In the genomic region with DNA sequence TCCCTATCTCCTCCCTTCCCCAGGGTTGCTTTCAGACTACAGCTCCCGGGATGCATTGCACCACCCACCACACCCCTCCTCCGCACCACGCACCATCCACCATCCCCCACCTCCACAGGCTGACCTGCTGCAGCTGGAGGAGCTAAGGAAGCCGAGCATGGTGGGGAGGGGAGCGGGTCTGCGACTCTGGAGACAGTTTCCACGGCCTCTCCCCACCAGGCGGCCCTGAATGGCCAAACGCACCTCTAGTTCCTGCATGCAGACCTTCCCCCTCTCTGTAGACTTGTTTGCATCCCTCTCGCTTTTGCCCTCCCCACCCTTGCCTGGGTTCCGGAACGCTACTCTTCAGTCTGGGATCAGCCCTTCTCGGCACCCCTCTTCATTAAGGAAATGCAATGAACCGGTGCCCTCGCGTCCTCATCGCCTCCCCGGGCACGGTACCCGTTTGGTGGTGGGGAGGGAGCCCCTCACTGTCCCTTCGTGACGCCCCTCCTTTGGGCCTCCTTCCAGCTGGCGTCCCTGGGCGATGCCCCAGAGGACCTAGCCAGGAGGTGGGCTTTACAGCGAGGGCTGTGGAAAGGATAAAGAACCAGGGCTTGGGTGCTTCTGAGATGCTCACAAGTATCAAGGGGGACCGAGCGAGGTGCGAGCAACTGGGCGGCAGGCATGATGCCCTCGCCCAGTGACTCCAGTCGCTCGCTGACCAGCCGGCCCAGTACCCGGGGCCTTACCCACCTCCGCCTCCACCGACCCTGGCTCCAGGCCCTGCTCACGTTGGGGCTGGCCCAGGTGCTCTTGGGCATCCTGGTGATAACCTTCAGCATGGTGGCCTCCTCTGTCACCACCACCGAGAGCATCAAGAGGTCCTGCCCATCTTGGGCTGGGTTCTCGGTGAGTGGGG, we compare ENCODE assay signal across 8 mouse cellular contexts. TPM values are rescaled to one million over a fixed set of nuclear protein-coding genes. Genes with fewer than 3 reads are reported as not detected.
DNase-seq lines count a peak whose midpoint lies in the region; ATAC-seq lines count a peak whose summit lies in the region.

A gene (plus strand): TSS at position 86 of the 901 bp plus-strand sequence.

- WGBS in hindbrain, embryonic 14.5 days, result 5% methylated on average over 36 of the region's 39 CpGs

- H3K27me3 ChIP-seq in hindbrain, embryonic 14.5 days (ENCODE audit: control insufficient read depth, insufficient read depth, low read length), result no peaks in the 10 kb centered on the region

- H3K9me3 ChIP-seq in hindbrain, embryonic 14.5 days (ENCODE audit: control insufficient read depth, low read length), result no peaks in the 10 kb centered on the region

- peak; percentile 79 for DNase-seq in WW6 (ENCODE audit: low read depth, low spot score)
- DNase-seq in gastrocnemius, adult 18-20 months (ENCODE audit: low spot score), result peak; percentile 86
- DNase-seq in hindbrain, embryonic 14.5 days (ENCODE audit: low spot score), result peak; percentile 85
- peak; percentile 81 to 87 for DNase-seq in layer of hippocampus, postnatal 25 days (ENCODE audit: extremely low spot score in 1 of 2, low spot score in 1 of 2)
- peak; percentile 94 for DNase-seq in lung, postnatal 10 days
- peak; percentile 61 for DNase-seq in retina, adult 2 months (ENCODE audit: low read depth, low spot score)
- peak; percentile 56 for DNase-seq in urinary bladder, adult 2 months (ENCODE audit: low spot score)

- ATAC-seq in common myeloid progenitor, adult 5-6 weeks (replicated peaks; ENCODE audit: low read depth, poor library complexity, severe bottlenecking), result peak; percentile 90
- ATAC-seq in hindbrain, embryonic 14.5 days (ENCODE audit: low FRiP score), result peak; percentile 95

- H3K27ac ChIP-seq in hindbrain, embryonic 14.5 days, result peak within 1 kb of the TSS; percentile 91

- peak within 1 kb of the TSS; percentile 84 for H3K9ac ChIP-seq in hindbrain, embryonic 14.5 days

- H3K4me3 ChIP-seq in hindbrain, embryonic 14.5 days (replicated peaks; ENCODE audit: low read length), result peak within 1 kb of the TSS; percentile 52

- H3K36me3 ChIP-seq in hindbrain, embryonic 14.5 days (replicated peaks; ENCODE audit: control insufficient read depth, insufficient read depth), result peaks cover 48% of the 10 kb centered on the region

- H3K4me1 ChIP-seq in hindbrain, embryonic 14.5 days (replicated peaks; ENCODE audit: control insufficient read depth, insufficient read depth, low read length), result peaks cover 19% of the 10 kb centered on the region

- peak within 1 kb of the TSS; percentile 84 for H3K4me2 ChIP-seq in hindbrain, embryonic 14.5 days (replicated peaks)

RNA-seq across cellular contexts. Expression of the gene that starts here (rescaled TPM):
- 4.5 and 8.6 TPM in 2 replicates for total RNA-seq in common myeloid progenitor, adult 5-6 weeks (2017)
- total RNA-seq in gastrocnemius, adult 18-20 months (2021), result 10 to 100 TPM; 16.5 to 22.2 TPM
- polyA plus RNA-seq in hindbrain, embryonic 14.5 days (2014; fragmentation: Nextera tagmentation; extraction: Ambion mirVana), result 32.9 and 33.3 TPM in 2 replicates
- total RNA-seq in layer of hippocampus, postnatal 25 days (2021), result 10 to 100 TPM; 57.1 to 61.7 TPM
- 32.9 and 42.3 TPM in 2 replicates for polyA plus RNA-seq in urinary bladder, adult 2 months (2012; rRNA removed)

Comparison
In these comparisons a context has a peak if more than half of its experiments do, and no peak if none do; other contexts are left out.
1. Peak in every context shown above with its lines: DNase-seq, ATAC-seq, H3K4me3 ChIP-seq and H3K27ac ChIP-seq.